Mouse (Mus musculus): Measurements from ENCODE around the gene Rpl23a. TPM values are rescaled to one million over a fixed set of nuclear protein-coding genes. Genes with fewer than 3 reads are reported as not detected.
A peak's percentile ranks its signal among the peaks of the same experiment; 100 is the strongest.

The Rpl23a gene
- total and polyA plus RNA-seq, 3 experiments: 2,992 to 3,939 (median 3,361) TPM

GRCm38 (mm10) chr11:78165761-78166109 lies 17.6 kb downstream of the Rpl23a start:
- H3K27ac ChIP-seq (ENCODE audit: insufficient read depth, low read depth): no peak overlapping the region
- peak overlapping the region; percentile 13 to 73 (median 37) for H3K4me3 ChIP-seq (replicated peaks in 1 of 3; ENCODE audit: low read depth in 2 of 3, low read length in 2 of 3, poor library complexity in 1 of 3)
- DNase-seq (ENCODE audit: extremely low read depth): no peak
- H3K4me2 ChIP-seq (ENCODE audit: insufficient read depth, low read depth, poor library complexity, severe bottlenecking): peak overlapping the region; percentile 85
- TF ChIP-seq POLR2AphosphoS2 (IDR thresholded peaks at IDR 0.05; ENCODE audit: low read depth, low read length) (0 out of 2 replicates have a peak, but pooled peaks have one; percentile 9), UBTF (IDR thresholded peaks at IDR 0.05; ENCODE audit: low read depth, low read length) (no peak), CTCF (conservative IDR thresholded peaks at IDR 0.05 in 1 of 2, IDR thresholded peaks at IDR 0.05 in 1 of 2; ENCODE audit: low read depth in 2 of 2, low read length in 2 of 2) (no peak), USF1 (IDR thresholded peaks at IDR 0.05; ENCODE audit: low read depth, low read length) (no peak), CHD1 (IDR thresholded peaks at IDR 0.05; ENCODE audit: low read depth, low read length) (no peak), USF2 (conservative IDR thresholded peaks at IDR 0.05; ENCODE audit: low read depth, low read length) (no peak), BHLHE40 (IDR thresholded peaks at IDR 0.05; ENCODE audit: low read depth, low read length) (no peak)
- peaks cover 31 to 68% of the 10 kb centered on the region in 2 experiments for H3K4me1 ChIP-seq (ENCODE audit: control insufficient read depth in 1 of 2, insufficient read depth in 2 of 2)
- H3K9me3 ChIP-seq (replicated peaks; ENCODE audit: low read length): no peaks in the 10 kb centered on the region
- H3K36me3 ChIP-seq (replicated peaks in 1 of 2; ENCODE audit: control insufficient read depth in 1 of 2, insufficient read depth in 1 of 2, low read length in 1 of 2): peaks cover 15 to 37% of the 10 kb centered on the region in 2 experiments
- H3K27me3 ChIP-seq (replicated peaks): no peaks in the 10 kb centered on the region
- H3K79me2 ChIP-seq (replicated peaks; ENCODE audit: control insufficient read depth, extremely low read depth, insufficient read depth, poor library complexity, severe bottlenecking): peaks cover 33% of the 10 kb centered on the region
- in situ Hi-C loops (cut with MboI; ENCODE audit: low pct_ligation_motif_present, low pct_unique_long_range_greater_than_20kb, low sequenced_read_pairs) (no loop called here), dilution Hi-C loops (cut with MboI; ENCODE audit: extremely low pct_ligation_motif_present, extremely low pct_unique_long_range_greater_than_20kb, low sequenced_read_pairs) (no loop called here)
- no peak overlapping the region for H3K9ac ChIP-seq (ENCODE audit: insufficient read depth, low read depth)

GRCm38 (mm10) chr11:78164924-78165760 lies 18.2 kb downstream of the Rpl23a start, which contains the start of gene Traf4:
Gene Traf4, minus strand, starts transcription at chr11:78165589.
- Histone ChIP-seq H3K4me2 (ENCODE audit: insufficient read depth, low read depth, poor library complexity, severe bottlenecking) (peak within 1 kb of the TSS; percentile 85), H3K9me3 (replicated peaks; ENCODE audit: low read length) (no peaks in the 10 kb centered on the region), H3K27me3 (replicated peaks) (no peaks in the 10 kb centered on the region), H3K9ac (ENCODE audit: insufficient read depth, low read depth) (peak within 1 kb of the TSS; percentile 96), H3K27ac (ENCODE audit: insufficient read depth, low read depth) (peak within 1 kb of the TSS; percentile 91), H3K36me3 (replicated peaks in 1 of 2; ENCODE audit: control insufficient read depth in 1 of 2, insufficient read depth in 1 of 2, low read length in 1 of 2) (peaks cover 21 to 37% of the 10 kb centered on the region in 2 experiments), H3K4me1 (ENCODE audit: control insufficient read depth in 1 of 2, insufficient read depth in 2 of 2) (peaks cover 31 to 66% of the 10 kb centered on the region in 2 experiments), H3K4me3 (replicated peaks in 1 of 3; ENCODE audit: low read depth in 2 of 3, low read length in 2 of 3, poor library complexity in 1 of 3) (peak within 1 kb of the TSS; percentile 73 to 97 (median 96)), H3K79me2 (replicated peaks; ENCODE audit: control insufficient read depth, extremely low read depth, insufficient read depth, poor library complexity, severe bottlenecking) (peaks cover 33% of the 10 kb centered on the region)
- in situ Hi-C loops (cut with MboI; ENCODE audit: low pct_ligation_motif_present, low pct_unique_long_range_greater_than_20kb, low sequenced_read_pairs) (no loop called here), dilution Hi-C loops (cut with MboI; ENCODE audit: extremely low pct_ligation_motif_present, extremely low pct_unique_long_range_greater_than_20kb, low sequenced_read_pairs) (no loop called here)
- DNase-seq (ENCODE audit: extremely low read depth): peak; percentile 79
- TF ChIP-seq CHD1 (IDR thresholded peaks at IDR 0.05; ENCODE audit: low read depth, low read length) (no peak), ZKSCAN1 (IDR thresholded peaks at IDR 0.05; ENCODE audit: borderline replicate concordance, low read depth, low read length) (no peak), IRF4 (IDR thresholded peaks at IDR 0.05; ENCODE audit: low read depth, low read length) (no peak), MXI1 (IDR thresholded peaks at IDR 0.05; ENCODE audit: low read depth, low read length) (no peak; the same call in 1 of the 2 replicates), NRF1 (IDR thresholded peaks at IDR 0.05; ENCODE audit: low read depth, low read length) (no peak; the same call in 1 of the 2 replicates), CTCF (conservative IDR thresholded peaks at IDR 0.05 in 1 of 2, IDR thresholded peaks at IDR 0.05 in 1 of 2; ENCODE audit: low read depth in 2 of 2, low read length in 2 of 2) (peak in 1 of 2 experiments; percentile 55; a peak in 2 of 4 replicates), MAZ (IDR thresholded peaks at IDR 0.05; ENCODE audit: low read depth, low read length) (no peak; the same call in 1 of the 2 replicates), POLR2AphosphoS2 (IDR thresholded peaks at IDR 0.05; ENCODE audit: low read depth, low read length) (peak; percentile 22; the same call in 1 of the 2 replicates), BHLHE40 (IDR thresholded peaks at IDR 0.05; ENCODE audit: low read depth, low read length) (peak; percentile 52), GABPA (IDR thresholded peaks at IDR 0.05; ENCODE audit: insufficient replicate concordance, low read depth, low read length) (peak; percentile 90), MAFK (IDR thresholded peaks at IDR 0.05; ENCODE audit: insufficient replicate concordance, low read length) (no peak), ELF1 (IDR thresholded peaks at IDR 0.05; ENCODE audit: low read depth, low read length) (peak; percentile 31; the same call in 1 of the 2 replicates), SMC3 (IDR thresholded peaks at IDR 0.05; ENCODE audit: low read depth, low read length) (peak; percentile 31; the same call in 1 of the 2 replicates), NELFE (IDR thresholded peaks at IDR 0.05; ENCODE audit: low read depth, low read length) (peak; percentile 76; the same call in 1 of the 2 replicates), ZC3H11A (IDR thresholded peaks at IDR 0.05; ENCODE audit: low read depth, low read length) (no peak), CHD2 (IDR thresholded peaks at IDR 0.05; ENCODE audit: low read length) (no peak), UBTF (IDR thresholded peaks at IDR 0.05; ENCODE audit: low read depth, low read length) (0 out of 2 replicates have a peak, but pooled peaks have one; percentile 57), ZMIZ1 (IDR thresholded peaks at IDR 0.05; ENCODE audit: low read depth, low read length) (no peak; the same call in 1 of the 2 replicates), ETS1 (conservative IDR thresholded peaks at IDR 0.05; ENCODE audit: low read depth, low read length) (peak; percentile 38), POLR2A (IDR thresholded peaks at IDR 0.05; ENCODE audit: low read depth, low read length) (peak; percentile 82), HCFC1 (IDR thresholded peaks at IDR 0.05; ENCODE audit: low read depth, low read length) (no peak), MEF2A (IDR thresholded peaks at IDR 0.05; ENCODE audit: borderline replicate concordance, low read depth, low read length) (peak; percentile 66; the same call in 1 of the 2 replicates), SIN3A (IDR thresholded peaks at IDR 0.05; ENCODE audit: low read length) (peak; percentile 81), EP300 (IDR thresholded peaks at IDR 0.05; ENCODE audit: low read length) (no peak), TCF12 (IDR thresholded peaks at IDR 0.05; ENCODE audit: low read depth, low read length) (peak; percentile 56; the same call in 1 of the 2 replicates), PAX5 (IDR thresholded peaks at IDR 0.05; ENCODE audit: low read length) (no peak), RCOR1 (conservative IDR thresholded peaks at IDR 0.05; ENCODE audit: low read depth, low read length) (no peak)
